Mouse (Mus musculus) olfactory bulb, adult 2 months (tissue): ENCODE data around the gene Chchd10.

Experiments used
- CTCF ChIP-seq: fragments of 200-500 bp; IDR thresholded peaks from 2 replicates; pipeline ENCODE4 v1.5.1; 2012; ENCODE audit warnings: low read depth, mild to moderate bottlenecking, low read length, moderate library complexity; ENCODE audit not compliant: insufficient read depth
- POLR2A ChIP-seq: fragments of 200-500 bp; IDR thresholded peaks from 2 replicates; pipeline ENCODE4 v1.6.1; 2012; ENCODE audit warnings: mild to moderate bottlenecking, low read depth, low read length, moderate library complexity; ENCODE audit not compliant: insufficient read depth

DNA sequence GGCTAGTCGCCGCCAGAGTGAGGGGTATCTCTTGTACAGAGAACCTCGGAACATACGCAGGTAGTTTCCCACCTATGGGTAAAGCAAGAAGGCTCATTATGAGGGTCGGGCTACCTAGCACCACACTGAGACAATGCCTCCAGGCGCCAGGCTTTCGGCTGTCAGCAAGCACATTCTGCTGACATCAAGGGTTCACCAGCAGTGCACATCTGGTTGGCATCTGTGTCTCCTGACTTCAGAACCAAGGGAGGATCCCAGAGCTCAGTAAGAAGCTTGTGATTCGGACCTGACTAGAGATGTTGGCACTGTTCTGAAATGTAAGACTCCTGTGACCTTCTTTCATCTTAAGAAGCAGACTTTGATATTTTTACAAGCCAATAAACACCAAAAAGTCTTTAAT, 16.1 kb upstream of the Chchd10 start:
- TF ChIP-seq CTCF (no peak), POLR2A (no peak)
